Mouse (Mus musculus): ENCODE data around the gene Meiob. TPM values are rescaled to one million over a fixed set of nuclear protein-coding genes. Genes with fewer than 3 reads are reported as not detected.

Meiob gene
- polyA plus RNA-seq, 1 experiment from 2014 or later, result not detected

DNA sequence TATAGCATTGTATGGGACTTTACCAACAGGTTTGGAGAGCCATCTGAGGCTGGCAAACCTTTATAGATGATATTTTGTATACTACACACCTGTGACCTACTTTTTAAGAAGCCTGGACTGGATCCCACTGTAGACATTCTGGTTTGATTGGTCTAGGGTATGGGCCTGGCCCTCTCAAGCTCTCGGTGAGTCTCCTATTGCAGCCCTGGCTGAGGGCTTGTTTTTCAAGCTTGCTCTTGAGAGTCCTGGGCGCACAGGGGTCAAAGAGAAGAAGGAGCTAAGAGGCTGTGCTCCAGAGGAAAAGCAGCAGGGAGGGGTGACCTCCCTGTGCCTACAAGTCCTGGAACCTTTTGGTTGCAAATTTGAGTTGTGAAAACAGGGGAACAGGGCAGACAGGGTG lies 27.0 kb upstream of the Meiob start:
- Histone ChIP-seq H3K27ac (ENCODE audit: low read depth) (no peak overlapping the region), H3K4me1 (replicated peaks; ENCODE audit: control insufficient read depth, insufficient read depth, low read length) (no peaks in the 10 kb centered on the region), H3K9me3 (ENCODE audit: control insufficient read depth, low read length) (0 out of 2 replicates have a peak, but pooled peaks cover 4% of the 10 kb centered on the region), H3K27me3 (replicated peaks; ENCODE audit: control insufficient read depth, insufficient read depth, low read length) (no peaks in the 10 kb centered on the region), H3K9ac (ENCODE audit: low read length) (no peak overlapping the region), H3K36me3 (ENCODE audit: control insufficient read depth, insufficient read depth, low read length) (no peaks in the 10 kb centered on the region), H3K4me2 (ENCODE audit: low read length) (no peak overlapping the region), H3K4me3 (ENCODE audit: low read depth, low read length) (no peak overlapping the region)
- no peak for ATAC-seq (replicated peaks; ENCODE audit: low FRiP score, low TSS enrichment, low read depth)
- no peak for DNase-seq (ENCODE audit: low spot score)
- 79% methylated on average over 2 of the region's 2 CpGs for WGBS

DNA sequence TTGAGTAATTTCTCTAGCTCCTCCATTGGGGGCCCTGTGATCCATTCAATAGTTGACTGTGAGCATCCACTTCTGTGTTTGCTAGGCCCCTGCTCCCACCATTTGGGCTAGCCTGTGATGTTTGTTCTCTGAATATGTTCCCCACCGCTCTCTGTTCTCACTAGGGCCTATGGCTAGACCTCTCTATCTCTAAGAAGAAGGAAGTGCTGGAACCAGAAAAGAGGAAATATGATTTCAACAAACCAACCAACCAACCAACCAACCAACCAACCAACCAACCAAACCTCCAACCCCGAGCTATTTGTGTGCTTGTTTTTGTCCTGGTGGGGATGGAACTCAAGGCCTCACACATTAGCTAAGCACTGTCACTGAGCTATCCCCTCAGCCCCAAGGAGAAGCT lies 23.3 kb upstream of the Meiob start:
- Histone ChIP-seq H3K4me1 (replicated peaks; ENCODE audit: control insufficient read depth, insufficient read depth, low read length) (no peaks in the 10 kb centered on the region), H3K4me3 (ENCODE audit: low read depth, low read length) (no peak overlapping the region), H3K27me3 (replicated peaks; ENCODE audit: control insufficient read depth, insufficient read depth, low read length) (no peaks in the 10 kb centered on the region), H3K4me2 (ENCODE audit: low read length) (no peak overlapping the region), H3K27ac (ENCODE audit: low read depth) (no peak overlapping the region), H3K9me3 (ENCODE audit: control insufficient read depth, low read length) (no peaks in the 10 kb centered on the region), H3K36me3 (ENCODE audit: control insufficient read depth, insufficient read depth, low read length) (no peaks in the 10 kb centered on the region), H3K9ac (ENCODE audit: low read length) (no peak overlapping the region)
- no peak for DNase-seq (ENCODE audit: low spot score)
- WGBS, result 76% methylated on average over 2 of the region's 2 CpGs
- ATAC-seq (replicated peaks; ENCODE audit: low FRiP score, low TSS enrichment, low read depth), result no peak

DNA sequence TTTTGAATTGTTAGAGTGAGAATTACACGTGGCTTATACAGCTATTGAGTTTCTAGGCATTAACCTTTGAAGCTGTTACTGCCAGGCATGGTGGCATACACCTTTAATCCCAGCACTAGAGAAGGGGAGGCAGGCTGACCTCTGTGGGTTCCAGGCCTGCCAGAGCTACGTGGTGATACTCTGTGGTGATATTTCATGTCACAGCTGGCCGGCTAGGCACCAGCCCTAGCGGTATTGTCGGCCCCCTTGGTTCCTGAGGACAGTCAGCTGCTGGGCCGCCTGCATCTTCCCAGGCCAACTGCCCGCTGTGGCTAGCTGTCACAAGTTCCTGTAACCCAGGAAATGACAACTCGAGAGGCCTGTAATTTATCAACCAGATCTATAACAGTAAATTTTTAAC lies 11.9 kb upstream of the Meiob start:
- no peak overlapping the region for H3K4me3 ChIP-seq (ENCODE audit: low read depth, low read length)
- ATAC-seq (replicated peaks; ENCODE audit: low FRiP score, low TSS enrichment, low read depth) (no peak), DNase-seq (ENCODE audit: low spot score) (no peak)
- no peaks in the 10 kb centered on the region for H3K4me1 ChIP-seq (replicated peaks; ENCODE audit: control insufficient read depth, insufficient read depth, low read length)
- no peak overlapping the region for H3K9ac ChIP-seq (ENCODE audit: low read length)
- no peak overlapping the region for H3K27ac ChIP-seq (ENCODE audit: low read depth)
- H3K36me3 ChIP-seq (ENCODE audit: control insufficient read depth, insufficient read depth, low read length), result no peaks in the 10 kb centered on the region
- no peaks in the 10 kb centered on the region for H3K9me3 ChIP-seq (ENCODE audit: control insufficient read depth, low read length)
- no peaks in the 10 kb centered on the region for H3K27me3 ChIP-seq (replicated peaks; ENCODE audit: control insufficient read depth, insufficient read depth, low read length)
- H3K4me2 ChIP-seq (ENCODE audit: low read length), result no peak overlapping the region
- WGBS, result 53% methylated on average over 8 of the region's 8 CpGs

DNA sequence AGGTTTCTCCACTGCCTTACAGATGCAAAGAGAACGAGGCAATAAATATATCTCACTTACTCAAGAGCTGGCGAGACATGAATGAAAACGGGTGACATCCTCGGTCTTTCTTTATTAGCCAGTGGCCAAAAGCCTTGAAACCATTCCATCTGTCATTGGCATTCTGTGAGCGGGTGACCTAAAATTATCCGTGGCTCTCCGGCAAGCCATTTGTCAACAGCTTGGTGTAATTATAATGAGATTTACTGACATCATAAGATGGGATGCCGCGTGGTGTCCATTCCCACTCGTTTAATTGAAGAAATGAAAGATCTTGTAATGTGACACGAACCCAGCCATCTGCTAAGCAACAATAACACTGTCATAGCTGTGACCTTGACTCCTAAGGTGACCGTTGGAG lies 9.3 kb upstream of the Meiob start:
- no peaks in the 10 kb centered on the region for H3K27me3 ChIP-seq (replicated peaks; ENCODE audit: control insufficient read depth, insufficient read depth, low read length)
- 74% methylated on average over 12 of the region's 12 CpGs for WGBS
- no peaks in the 10 kb centered on the region for H3K4me1 ChIP-seq (replicated peaks; ENCODE audit: control insufficient read depth, insufficient read depth, low read length)
- no peak overlapping the region for H3K27ac ChIP-seq (ENCODE audit: low read depth)
- no peak for ATAC-seq (replicated peaks; ENCODE audit: low FRiP score, low TSS enrichment, low read depth)
- no peaks in the 10 kb centered on the region for H3K36me3 ChIP-seq (ENCODE audit: control insufficient read depth, insufficient read depth, low read length)
- no peak overlapping the region for H3K9ac ChIP-seq (ENCODE audit: low read length)
- H3K9me3 ChIP-seq (ENCODE audit: control insufficient read depth, low read length), result no peaks in the 10 kb centered on the region
- no peak overlapping the region for H3K4me3 ChIP-seq (ENCODE audit: low read depth, low read length)
- no peak overlapping the region for H3K4me2 ChIP-seq (ENCODE audit: low read length)
- DNase-seq (ENCODE audit: low spot score), result no peak

DNA sequence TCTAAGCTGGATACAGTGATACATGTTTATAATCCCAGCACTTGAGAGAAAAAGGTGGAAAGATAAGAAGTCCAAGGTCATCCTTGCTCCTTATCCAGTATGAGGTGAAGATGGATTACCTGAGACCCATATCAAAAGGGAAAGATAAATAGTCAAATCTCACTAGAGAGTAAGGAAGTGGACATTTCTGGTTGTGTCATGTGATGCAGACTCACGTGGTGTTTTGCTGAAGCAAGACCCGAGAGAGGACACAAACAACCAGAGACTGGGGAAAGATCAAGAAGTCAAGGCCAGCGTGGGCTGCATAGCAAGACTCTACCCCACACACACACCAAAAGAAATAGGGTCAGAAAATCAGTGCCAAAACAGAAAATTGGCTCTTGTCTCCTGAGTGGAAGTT lies 7.1 kb upstream of the Meiob start:
- H3K4me2 ChIP-seq (ENCODE audit: low read length), result no peak overlapping the region
- no peak overlapping the region for H3K4me3 ChIP-seq (ENCODE audit: low read depth, low read length)
- no peaks in the 10 kb centered on the region for H3K9me3 ChIP-seq (ENCODE audit: control insufficient read depth, low read length)
- 76% methylated on average over 3 of the region's 3 CpGs for WGBS
- no peak overlapping the region for H3K9ac ChIP-seq (ENCODE audit: low read length)
- no peaks in the 10 kb centered on the region for H3K36me3 ChIP-seq (ENCODE audit: control insufficient read depth, insufficient read depth, low read length)
- H3K27ac ChIP-seq (ENCODE audit: low read depth), result no peak overlapping the region
- DNase-seq (ENCODE audit: low spot score), result no peak
- H3K4me1 ChIP-seq (replicated peaks; ENCODE audit: control insufficient read depth, insufficient read depth, low read length), result no peaks in the 10 kb centered on the region
- no peak for ATAC-seq (replicated peaks; ENCODE audit: low FRiP score, low TSS enrichment, low read depth)
- H3K27me3 ChIP-seq (replicated peaks; ENCODE audit: control insufficient read depth, insufficient read depth, low read length), result no peaks in the 10 kb centered on the region

DNA sequence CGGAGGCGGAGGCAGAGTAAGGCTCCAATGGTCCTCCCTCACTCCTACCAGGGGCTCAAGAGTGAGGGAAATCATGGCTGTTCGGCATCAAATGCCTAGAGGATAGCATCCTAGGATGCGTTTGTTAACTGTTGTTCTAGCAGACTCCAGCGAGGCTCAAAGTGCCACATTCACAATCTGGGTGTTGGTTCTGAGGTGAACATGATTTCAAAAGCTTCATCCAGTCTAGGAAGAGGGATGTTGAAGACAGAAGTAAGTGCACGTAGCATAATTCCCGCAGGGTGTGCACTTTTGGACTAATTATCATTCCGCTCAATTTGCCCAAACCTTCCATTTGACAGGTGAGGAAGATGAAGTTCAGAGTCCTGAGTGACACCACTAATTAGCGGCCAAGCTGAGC lies 5.9 kb upstream of the Meiob start:
- Histone ChIP-seq H3K4me1 (replicated peaks; ENCODE audit: control insufficient read depth, insufficient read depth, low read length) (no peaks in the 10 kb centered on the region), H3K4me2 (ENCODE audit: low read length) (no peak overlapping the region), H3K4me3 (ENCODE audit: low read depth, low read length) (no peak overlapping the region), H3K9ac (ENCODE audit: low read length) (no peak overlapping the region), H3K27me3 (replicated peaks; ENCODE audit: control insufficient read depth, insufficient read depth, low read length) (no peaks in the 10 kb centered on the region), H3K27ac (ENCODE audit: low read depth) (no peak overlapping the region), H3K36me3 (ENCODE audit: control insufficient read depth, insufficient read depth, low read length) (no peaks in the 10 kb centered on the region), H3K9me3 (ENCODE audit: control insufficient read depth, low read length) (no peaks in the 10 kb centered on the region)
- DNase-seq (ENCODE audit: low spot score) (no peak), ATAC-seq (replicated peaks; ENCODE audit: low FRiP score, low TSS enrichment, low read depth) (no peak)
- 59% methylated on average over 9 of the region's 9 CpGs for WGBS

- no peaks in the 10 kb centered on the region for H3K36me3 ChIP-seq (ENCODE audit: control insufficient read depth, insufficient read depth, low read length)
- no peaks in the 10 kb centered on the region; the same call in 1 of the 2 replicates for H3K4me1 ChIP-seq (replicated peaks; ENCODE audit: control insufficient read depth, insufficient read depth, low read length)
- H3K9me3 ChIP-seq (ENCODE audit: control insufficient read depth, low read length), result no peaks in the 10 kb centered on the region
- H3K27me3 ChIP-seq (replicated peaks; ENCODE audit: control insufficient read depth, insufficient read depth, low read length), result peaks cover 5% of the 10 kb centered on the region
- no peak overlapping the region for H3K27ac ChIP-seq (ENCODE audit: low read depth)
- no peak overlapping the region for H3K4me2 ChIP-seq (ENCODE audit: low read length)
- H3K9ac ChIP-seq (ENCODE audit: low read length), result no peak overlapping the region
- DNase-seq (ENCODE audit: low spot score), result no peak
- no peak overlapping the region for H3K4me3 ChIP-seq (ENCODE audit: low read depth, low read length)
- WGBS, result 90% methylated on average over 4 of the region's 4 CpGs
- ATAC-seq (replicated peaks; ENCODE audit: low FRiP score, low TSS enrichment, low read depth), result no peak
Observed at GRCm38 (mm10) chr17:24799476-24799875, 4.6 kb upstream of the Meiob start.

GRCm38 (mm10) chr17:24800524-24800923 lies 3.6 kb upstream of the Meiob start:
- no peak overlapping the region for H3K4me2 ChIP-seq (ENCODE audit: low read length)
- H3K36me3 ChIP-seq (ENCODE audit: control insufficient read depth, insufficient read depth, low read length), result no peaks in the 10 kb centered on the region
- WGBS, result 46% methylated on average over 3 of the region's 3 CpGs
- H3K4me3 ChIP-seq (ENCODE audit: low read depth, low read length), result no peak overlapping the region
- no peak for DNase-seq (ENCODE audit: low spot score)
- peaks cover 15% of the 10 kb centered on the region for H3K27me3 ChIP-seq (replicated peaks; ENCODE audit: control insufficient read depth, insufficient read depth, low read length)
- no peak for ATAC-seq (replicated peaks; ENCODE audit: low FRiP score, low TSS enrichment, low read depth)
- H3K9ac ChIP-seq (ENCODE audit: low read length), result no peak overlapping the region
- no peaks in the 10 kb centered on the region; the same call in 1 of the 2 replicates for H3K4me1 ChIP-seq (replicated peaks; ENCODE audit: control insufficient read depth, insufficient read depth, low read length)
- H3K27ac ChIP-seq (ENCODE audit: low read depth), result no peak overlapping the region
- H3K9me3 ChIP-seq (ENCODE audit: control insufficient read depth, low read length), result no peaks in the 10 kb centered on the region

DNA sequence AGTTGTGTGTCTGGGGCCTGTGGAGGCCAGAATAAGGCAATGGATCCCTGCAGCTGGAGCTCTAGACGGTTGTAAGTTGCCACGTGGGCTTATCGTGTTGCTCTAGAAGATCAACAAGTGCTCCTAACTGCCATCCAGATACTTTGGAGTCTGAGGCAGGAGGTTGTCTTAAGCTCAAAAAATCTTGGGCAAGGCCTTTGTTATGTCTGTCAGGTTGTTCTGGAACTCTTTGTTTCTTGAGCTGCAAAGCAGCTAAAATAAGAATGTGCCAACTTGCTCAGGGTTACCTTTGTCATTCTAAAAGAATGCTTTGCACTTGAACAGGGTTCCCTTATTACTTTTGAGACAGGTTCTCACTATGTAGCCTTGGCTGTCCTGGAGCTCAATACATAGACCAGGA lies 7.1 kb downstream of the Meiob start:
- H3K4me3 ChIP-seq (ENCODE audit: low read depth, low read length), result no peak overlapping the region
- H3K9me3 ChIP-seq (ENCODE audit: control insufficient read depth, low read length), result no peaks in the 10 kb centered on the region
- H3K4me1 ChIP-seq (replicated peaks; ENCODE audit: control insufficient read depth, insufficient read depth, low read length), result no peaks in the 10 kb centered on the region
- peaks cover 8% of the 10 kb centered on the region; the same call in 1 of the 2 replicates for H3K27me3 ChIP-seq (replicated peaks; ENCODE audit: control insufficient read depth, insufficient read depth, low read length)
- no peak overlapping the region for H3K9ac ChIP-seq (ENCODE audit: low read length)
- DNase-seq (ENCODE audit: low spot score), result no peak
- H3K36me3 ChIP-seq (ENCODE audit: control insufficient read depth, insufficient read depth, low read length), result no peaks in the 10 kb centered on the region
- no peak overlapping the region for H3K4me2 ChIP-seq (ENCODE audit: low read length)
- ATAC-seq (replicated peaks; ENCODE audit: low FRiP score, low TSS enrichment, low read depth), result no peak
- H3K27ac ChIP-seq (ENCODE audit: low read depth), result no peak overlapping the region
- 77% methylated on average over 3 of the region's 3 CpGs for WGBS

All from intestine, embryonic 14.5 days (tissue).